Mouse (Mus musculus) inflammation-experienced regulatory T-cells, adult 16 weeks (primary cell): Measurements from ENCODE around the gene Dnajc8. TPM values are rescaled to one million over a fixed set of nuclear protein-coding genes. Genes with fewer than 3 reads are reported as not detected.

Source experiments
- polyA plus RNA-seq: library from polyadenylated mRNA; unstranded; fragments of 100-300 nt; shearing (Covaris generic); gene quantifications from one replicate; pipeline ENCODE4 v1.2.1, GENCODE M21; 2017

The Dnajc8 gene
- 230 TPM for polyA plus RNA-seq

GRCm38 (mm10) chr4:132535406-132536121 lies at the start of gene Dnajc8:
Gene Dnajc8 (plus strand): TSS chr4:132535550.

GRCm38 (mm10) chr4:132510352-132510798 lies 25.0 kb upstream of the Dnajc8 start, which contains the start of gene Sesn2:
Gene Sesn2 (minus strand): TSS chr4:132510501.

GRCm38 (mm10) chr4:132532981-132533916 lies 2.1 kb upstream of the Dnajc8 start, which contains the start of gene Atpif1:
Gene Atpif1 (minus strand): TSS chr4:132533659.

GRCm38 (mm10) chr4:132563965-132564364 lies 28.6 kb downstream of the Dnajc8 start, which contains the start of gene Ptafr:
Gene Ptafr (plus strand): TSS chr4:132564067.

Other genes with a start within 250 kb of the Dnajc8 start
- 0.39 TPM for gene Rab42, start 232.2 kb upstream of the Dnajc8 start, polyA plus RNA-seq
- 55.5 TPM for gene Trnau1ap, start 206.0 kb upstream of the Dnajc8 start, polyA plus RNA-seq
- gene Rcc1, start 181.9 kb upstream of the Dnajc8 start, polyA plus RNA-seq: 37.0 TPM
- gene Phactr4, start 113.1 kb upstream of the Dnajc8 start, polyA plus RNA-seq: 3.7 TPM
- gene Med18, start 71.6 kb upstream of the Dnajc8 start, polyA plus RNA-seq: 32.0 TPM
- gene Sesn2, start 25.0 kb upstream of the Dnajc8 start, polyA plus RNA-seq: 13.8 TPM
- gene Atpif1, start 1.9 kb upstream of the Dnajc8 start, polyA plus RNA-seq: 233 TPM
- gene Ptafr, start 28.5 kb downstream of the Dnajc8 start, polyA plus RNA-seq: 0.83 TPM
- 37.8 TPM for gene Eya3, start 103.4 kb downstream of the Dnajc8 start, polyA plus RNA-seq
- gene Xkr8, start 197.0 kb downstream of the Dnajc8 start, polyA plus RNA-seq: 8.1 TPM
- 2.6 TPM for gene Smpdl3b, start 221.7 kb downstream of the Dnajc8 start, polyA plus RNA-seq
- 69.4 TPM for gene Rpa2, start 232.8 kb downstream of the Dnajc8 start, polyA plus RNA-seq